Mouse (Mus musculus): ENCODE data around the gene Apol11a. TPM values are rescaled to one million over a fixed set of nuclear protein-coding genes. Genes with fewer than 3 reads are reported as not detected.
"Not testable (repeated sequence)": the region's sequence is repeated elsewhere in the genome, so short reads cannot be mapped to it uniquely, and the experiment has no call there.

The Apol11a gene
- polyA plus RNA-seq (2014; fragmentation: Nextera tagmentation; extraction: Ambion mirVana), result not detected in 2 replicates

GRCm38 (mm10) chr15:77507966-77508365 lies at the start of gene Apol11a:
Apol11a (plus strand) TSS chr15:77508271.
- not testable (repeated sequence) for H3K36me3 ChIP-seq (replicated peaks; ENCODE audit: control insufficient read depth, insufficient read depth, low read depth, low read length); H3K9ac ChIP-seq (replicated peaks; ENCODE audit: low read length); ATAC-seq (replicated peaks; ENCODE audit: insufficient number of reproducible peaks, low FRiP score, low TSS enrichment, low read depth); DNase-seq (ENCODE audit: low spot score); H3K27me3 ChIP-seq (ENCODE audit: control insufficient read depth, insufficient read depth, low read length); H3K27ac ChIP-seq (replicated peaks; ENCODE audit: low read depth, low read length); H3K4me2 ChIP-seq (ENCODE audit: low read depth, low read length); H3K9me3 ChIP-seq (replicated peaks; ENCODE audit: control insufficient read depth, low read length); H3K4me3 ChIP-seq (ENCODE audit: low read depth, low read length); H3K4me1 ChIP-seq (ENCODE audit: control insufficient read depth, insufficient read depth, low read length)

GRCm38 (mm10) chr15:77474699-77475390 lies 33.2 kb upstream of the Apol11a start:
- not testable (repeated sequence) for H3K4me2 ChIP-seq (ENCODE audit: low read depth, low read length); H3K4me1 ChIP-seq (ENCODE audit: control insufficient read depth, insufficient read depth, low read length); H3K27me3 ChIP-seq (ENCODE audit: control insufficient read depth, insufficient read depth, low read length); ATAC-seq (replicated peaks; ENCODE audit: insufficient number of reproducible peaks, low FRiP score, low TSS enrichment, low read depth); H3K36me3 ChIP-seq (replicated peaks; ENCODE audit: control insufficient read depth, insufficient read depth, low read depth, low read length); H3K9ac ChIP-seq (replicated peaks; ENCODE audit: low read length); H3K27ac ChIP-seq (replicated peaks; ENCODE audit: low read depth, low read length); H3K4me3 ChIP-seq (ENCODE audit: low read depth, low read length); H3K9me3 ChIP-seq (replicated peaks; ENCODE audit: control insufficient read depth, low read length); DNase-seq (ENCODE audit: low spot score)
- WGBS, result 80% methylated on average over 7 of the region's 7 CpGs

GRCm38 (mm10) chr15:77476693-77477092 lies 31.4 kb upstream of the Apol11a start, which contains the start of gene Apol10a:
Apol10a (plus strand) TSS chr15:77477047.
- not testable (repeated sequence) for H3K27me3 ChIP-seq (ENCODE audit: control insufficient read depth, insufficient read depth, low read length); H3K4me2 ChIP-seq (ENCODE audit: low read depth, low read length); H3K9me3 ChIP-seq (replicated peaks; ENCODE audit: control insufficient read depth, low read length); H3K36me3 ChIP-seq (replicated peaks; ENCODE audit: control insufficient read depth, insufficient read depth, low read depth, low read length); H3K4me3 ChIP-seq (ENCODE audit: low read depth, low read length); H3K4me1 ChIP-seq (ENCODE audit: control insufficient read depth, insufficient read depth, low read length); DNase-seq (ENCODE audit: low spot score); H3K27ac ChIP-seq (replicated peaks; ENCODE audit: low read depth, low read length); ATAC-seq (replicated peaks; ENCODE audit: insufficient number of reproducible peaks, low FRiP score, low TSS enrichment, low read depth); H3K9ac ChIP-seq (replicated peaks; ENCODE audit: low read length)
- 85% methylated on average over 2 of the region's 2 CpGs for WGBS

- H3K4me1 ChIP-seq (ENCODE audit: control insufficient read depth, insufficient read depth, low read length), result no peaks in the 10 kb centered on the region
- DNase-seq (ENCODE audit: low spot score), result no peak
- 69% methylated on average over 4 of the region's 4 CpGs for WGBS
- no peak overlapping the region for H3K4me3 ChIP-seq (ENCODE audit: low read depth, low read length)
- H3K27me3 ChIP-seq (ENCODE audit: control insufficient read depth, insufficient read depth, low read length), result no peaks in the 10 kb centered on the region
- H3K27ac ChIP-seq (replicated peaks; ENCODE audit: low read depth, low read length), result no peak overlapping the region
- no peaks in the 10 kb centered on the region for H3K9me3 ChIP-seq (replicated peaks; ENCODE audit: control insufficient read depth, low read length)
- H3K36me3 ChIP-seq (replicated peaks; ENCODE audit: control insufficient read depth, insufficient read depth, low read depth, low read length), result no peaks in the 10 kb centered on the region
- no peak for ATAC-seq (replicated peaks; ENCODE audit: insufficient number of reproducible peaks, low FRiP score, low TSS enrichment, low read depth)
- H3K9ac ChIP-seq (replicated peaks; ENCODE audit: low read length), result no peak overlapping the region
- H3K4me2 ChIP-seq (ENCODE audit: low read depth, low read length), result no peak overlapping the region
Observed at GRCm38 (mm10) chr15:77482140-77482794, 25.8 kb upstream of the Apol11a start.

GRCm38 (mm10) chr15:77493181-77493580 lies 14.9 kb upstream of the Apol11a start:
- H3K36me3 ChIP-seq (replicated peaks; ENCODE audit: control insufficient read depth, insufficient read depth, low read depth, low read length); DNase-seq (ENCODE audit: low spot score); H3K9me3 ChIP-seq (replicated peaks; ENCODE audit: control insufficient read depth, low read length); H3K4me2 ChIP-seq (ENCODE audit: low read depth, low read length); H3K4me1 ChIP-seq (ENCODE audit: control insufficient read depth, insufficient read depth, low read length); ATAC-seq (replicated peaks; ENCODE audit: insufficient number of reproducible peaks, low FRiP score, low TSS enrichment, low read depth); H3K27ac ChIP-seq (replicated peaks; ENCODE audit: low read depth, low read length); H3K9ac ChIP-seq (replicated peaks; ENCODE audit: low read length); H3K4me3 ChIP-seq (ENCODE audit: low read depth, low read length); H3K27me3 ChIP-seq (ENCODE audit: control insufficient read depth, insufficient read depth, low read length): not testable (repeated sequence)
- WGBS, result no CpG with 5 or more reads among the region's 1 CpGs

GRCm38 (mm10) chr15:77494694-77495093 lies 13.4 kb upstream of the Apol11a start:
- not testable (repeated sequence) for H3K9ac ChIP-seq (replicated peaks; ENCODE audit: low read length); H3K4me1 ChIP-seq (ENCODE audit: control insufficient read depth, insufficient read depth, low read length); H3K4me2 ChIP-seq (ENCODE audit: low read depth, low read length); DNase-seq (ENCODE audit: low spot score); H3K36me3 ChIP-seq (replicated peaks; ENCODE audit: control insufficient read depth, insufficient read depth, low read depth, low read length); H3K9me3 ChIP-seq (replicated peaks; ENCODE audit: control insufficient read depth, low read length); ATAC-seq (replicated peaks; ENCODE audit: insufficient number of reproducible peaks, low FRiP score, low TSS enrichment, low read depth); H3K27me3 ChIP-seq (ENCODE audit: control insufficient read depth, insufficient read depth, low read length); H3K27ac ChIP-seq (replicated peaks; ENCODE audit: low read depth, low read length); H3K4me3 ChIP-seq (ENCODE audit: low read depth, low read length)
- WGBS, result 87% methylated on average over 1 of the region's 1 CpGs

- H3K4me1 ChIP-seq (ENCODE audit: control insufficient read depth, insufficient read depth, low read length); H3K4me2 ChIP-seq (ENCODE audit: low read depth, low read length); H3K9me3 ChIP-seq (replicated peaks; ENCODE audit: control insufficient read depth, low read length); ATAC-seq (replicated peaks; ENCODE audit: insufficient number of reproducible peaks, low FRiP score, low TSS enrichment, low read depth); H3K9ac ChIP-seq (replicated peaks; ENCODE audit: low read length); H3K4me3 ChIP-seq (ENCODE audit: low read depth, low read length); H3K27me3 ChIP-seq (ENCODE audit: control insufficient read depth, insufficient read depth, low read length); DNase-seq (ENCODE audit: low spot score); H3K36me3 ChIP-seq (replicated peaks; ENCODE audit: control insufficient read depth, insufficient read depth, low read depth, low read length); H3K27ac ChIP-seq (replicated peaks; ENCODE audit: low read depth, low read length): not testable (repeated sequence)
- 64% methylated on average over 4 of the region's 4 CpGs for WGBS
Observed at GRCm38 (mm10) chr15:77520596-77520995, 12.5 kb downstream of the Apol11a start.

- H3K4me1 ChIP-seq (ENCODE audit: control insufficient read depth, insufficient read depth, low read length); H3K27ac ChIP-seq (replicated peaks; ENCODE audit: low read depth, low read length); H3K4me3 ChIP-seq (ENCODE audit: low read depth, low read length); H3K4me2 ChIP-seq (ENCODE audit: low read depth, low read length); H3K9ac ChIP-seq (replicated peaks; ENCODE audit: low read length); ATAC-seq (replicated peaks; ENCODE audit: insufficient number of reproducible peaks, low FRiP score, low TSS enrichment, low read depth); H3K27me3 ChIP-seq (ENCODE audit: control insufficient read depth, insufficient read depth, low read length); H3K36me3 ChIP-seq (replicated peaks; ENCODE audit: control insufficient read depth, insufficient read depth, low read depth, low read length); H3K9me3 ChIP-seq (replicated peaks; ENCODE audit: control insufficient read depth, low read length): not testable (repeated sequence)
- DNase-seq (ENCODE audit: low spot score), result peak; percentile 64
- 16% methylated on average over 6 of the region's 6 CpGs for WGBS
Observed at GRCm38 (mm10) chr15:77523186-77523843, 15.2 kb downstream of the Apol11a start.
